8 mouse cellular contexts compared by ENCODE assay signal in genomic region chr12:21227076-21227980, GRCm38 (mm10). TPM values are rescaled to one million over a fixed set of nuclear protein-coding genes. Genes with fewer than 3 reads are reported as not detected.
DNase-seq lines count a peak whose midpoint lies in the region; ATAC-seq and TF ChIP-seq lines count a peak whose summit lies in the region.

No protein-coding gene starts in this region.

- no peaks in the 10 kb centered on the region for H3K79me2 ChIP-seq in liver, adult 2 months (ENCODE audit: control insufficient read depth, insufficient read depth, low read length)

- peak; percentile 54 for DNase-seq in thymus, postnatal 0 days (ENCODE audit: low spot score)
- no peak for DNase-seq in thymus, postnatal 25 days
- peak; percentile 18 to 31 for DNase-seq in adrenal gland, postnatal 4 days (ENCODE audit: low spot score in 2 of 2)
- peak; percentile 92 for DNase-seq in liver, adult 2 months (ENCODE audit: extremely low read depth, low read depth, low spot score)
- DNase-seq in frontal cortex, postnatal 14 days (ENCODE audit: low spot score in 2 of 2), result no peak

- 48% methylated on average over 6 of the region's 6 CpGs for WGBS in forebrain, embryonic 16.5 days
- 24% methylated on average over 6 of the region's 6 CpGs for WGBS in liver, adult 2 months
- WGBS in neural tube, embryonic 14.5 days, result 46% methylated on average over 6 of the region's 6 CpGs

- H3K36me3 ChIP-seq in forebrain, embryonic 16.5 days (ENCODE audit: control insufficient read depth, insufficient read depth), result 0 out of 2 replicates have a peak, but pooled peaks cover 2% of the 10 kb centered on the region
- peaks cover 6% of the 10 kb centered on the region for H3K36me3 ChIP-seq in liver, adult 2 months (ENCODE audit: control insufficient read depth, insufficient read depth, low read length)
- peaks cover 14% of the 10 kb centered on the region for H3K36me3 ChIP-seq in neural tube, embryonic 14.5 days (ENCODE audit: control insufficient read depth, insufficient read depth, low read length)

- TF ChIP-seq POLR2A in liver, adult 2 months (IDR thresholded peaks at IDR 0.05; ENCODE audit: extremely low read depth, insufficient read depth, low read length), result no peak

- no peak overlapping the region for H3K27ac ChIP-seq in forebrain, embryonic 16.5 days (ENCODE audit: low read length)
- peak overlapping the region; percentile 50 for H3K27ac ChIP-seq in liver, adult 2 months (replicated peaks; ENCODE audit: insufficient read depth, low read depth, low read length)
- no peak overlapping the region for H3K27ac ChIP-seq in neural tube, embryonic 14.5 days (ENCODE audit: low read depth, low read length)

- TF ChIP-seq CTCF in liver, adult 2 months (IDR thresholded peaks at IDR 0.05; ENCODE audit: low read depth, low read length), result peak; percentile 43

- H3K27me3 ChIP-seq in forebrain, embryonic 16.5 days (replicated peaks; ENCODE audit: control insufficient read depth, insufficient read depth, low read length), result no peaks in the 10 kb centered on the region
- no peaks in the 10 kb centered on the region for H3K27me3 ChIP-seq in liver, adult 2 months (ENCODE audit: control insufficient read depth, insufficient read depth, low read length)
- no peaks in the 10 kb centered on the region for H3K27me3 ChIP-seq in neural tube, embryonic 14.5 days (ENCODE audit: control insufficient read depth, insufficient read depth, low read length)

- no peak overlapping the region for H3K9ac ChIP-seq in forebrain, embryonic 16.5 days (replicated peaks; ENCODE audit: low read depth, low read length)
- H3K9ac ChIP-seq in liver, adult 2 months (ENCODE audit: low read depth, low read length), result no peak overlapping the region
- no peak overlapping the region for H3K9ac ChIP-seq in neural tube, embryonic 14.5 days (replicated peaks; ENCODE audit: low read depth, low read length)

- ATAC-seq in forebrain, embryonic 16.5 days, result peak; percentile 52
- peak; percentile 82 to 83 for ATAC-seq in hematopoietic stem cell, adult 5-6 weeks (replicated peaks in 1 of 2; ENCODE audit: insufficient read depth in 1 of 2, low FRiP score in 2 of 2, low TSS enrichment in 1 of 2, low read depth in 1 of 2, poor library complexity in 2 of 2, severe bottlenecking in 2 of 2)
- peak; percentile 19; the same call in 1 of the 2 replicates for ATAC-seq in neural tube, embryonic 14.5 days (ENCODE audit: low read depth)

- no peak overlapping the region for H3K4me3 ChIP-seq in forebrain, embryonic 16.5 days (replicated peaks; ENCODE audit: low read length)
- no peak overlapping the region for H3K4me3 ChIP-seq in liver, adult 2 months (ENCODE audit: insufficient read depth, low read depth, low read length)
- no peak overlapping the region for H3K4me3 ChIP-seq in neural tube, embryonic 14.5 days (ENCODE audit: low read depth, low read length)

- no peaks in the 10 kb centered on the region for H3K9me3 ChIP-seq in forebrain, embryonic 16.5 days (ENCODE audit: control insufficient read depth, low read length)
- no peaks in the 10 kb centered on the region for H3K9me3 ChIP-seq in neural tube, embryonic 14.5 days (ENCODE audit: control insufficient read depth, low read length)

- peaks cover 2% of the 10 kb centered on the region; the same call in 1 of the 2 replicates for H3K4me1 ChIP-seq in forebrain, embryonic 16.5 days (replicated peaks; ENCODE audit: control insufficient read depth, insufficient read depth, low read length)
- H3K4me1 ChIP-seq in liver, adult 2 months (ENCODE audit: control insufficient read depth, insufficient read depth, low read length), result peaks cover 14% of the 10 kb centered on the region
- no peaks in the 10 kb centered on the region for H3K4me1 ChIP-seq in neural tube, embryonic 14.5 days (ENCODE audit: control insufficient read depth, insufficient read depth, low read length)

- H3K4me2 ChIP-seq in forebrain, embryonic 16.5 days (ENCODE audit: low read length), result no peak overlapping the region
- no peak overlapping the region for H3K4me2 ChIP-seq in neural tube, embryonic 14.5 days (ENCODE audit: low read depth, low read length)

RNA-seq across cellular contexts. Expression of gene Cpsf3, which starts 57.9 kb away (rescaled TPM):
- 88.9 and 92.4 TPM in 2 replicates for polyA plus RNA-seq in thymus, postnatal 0 days (2015; fragmentation: Nextera tagmentation; extraction: Ambion mirVana)
- 10 to 100 TPM; 84.3 to 88.2 TPM for total RNA-seq in adrenal gland, postnatal 4 days (2021)
- polyA plus RNA-seq in forebrain, embryonic 16.5 days (2015; fragmentation: Nextera tagmentation; extraction: Ambion mirVana), result 117 and 124 TPM in 2 replicates
- total RNA-seq in hematopoietic stem cell, adult 5-6 weeks (2017), result 86.1 and 117 TPM in 2 replicates
- 28.7 and 34.1 TPM in 2 replicates for total RNA-seq in liver, adult 2 months (2014; rRNA removed)
- polyA plus RNA-seq in liver, adult 2 months (2012; rRNA removed), result 14.7 and 16.1 TPM in 2 replicates
- polyA plus RNA-seq in neural tube, embryonic 14.5 days (2014; fragmentation: Nextera tagmentation; extraction: Ambion mirVana), result 90.8 and 95.5 TPM in 2 replicates

RNA-seq across cellular contexts. Expression of gene Itgb1bp1, which starts 58.8 kb away (rescaled TPM):
- polyA plus RNA-seq in thymus, postnatal 0 days (2015; fragmentation: Nextera tagmentation; extraction: Ambion mirVana), result 98.1 and 104 TPM in 2 replicates
- total RNA-seq in adrenal gland, postnatal 4 days (2021), result 10 to 100 TPM; 53.9 to 57.4 TPM
- polyA plus RNA-seq in forebrain, embryonic 16.5 days (2015; fragmentation: Nextera tagmentation; extraction: Ambion mirVana), result 43.2 and 43.5 TPM in 2 replicates
- total RNA-seq in hematopoietic stem cell, adult 5-6 weeks (2017), result 12.8 and 27.9 TPM in 2 replicates
- total RNA-seq in liver, adult 2 months (2014; rRNA removed), result 17.3 and 26.4 TPM in 2 replicates
- 7.0 and 8.3 TPM in 2 replicates for polyA plus RNA-seq in liver, adult 2 months (2012; rRNA removed)
- polyA plus RNA-seq in neural tube, embryonic 14.5 days (2014; fragmentation: Nextera tagmentation; extraction: Ambion mirVana), result 40.5 and 40.6 TPM in 2 replicates

Comparison
In these comparisons a context has a peak if more than half of its experiments do, and no peak if none do; other contexts are left out.
1. DNase-seq: peak in thymus, postnatal 0 days (single experiment), adrenal gland, postnatal 4 days (2 of 2) and liver, adult 2 months (single experiment); none in thymus, postnatal 25 days (single experiment) and frontal cortex, postnatal 14 days (0 of 2).
2. ATAC-seq: peak in every context shown above with its lines; median percentile 82 in hematopoietic stem cell, adult 5-6 weeks; 52 in forebrain, embryonic 16.5 days; 19 in neural tube, embryonic 14.5 days.